Mouse (Mus musculus): ENCODE data around the gene Rarres2.

Gene Rarres2

GRCm38 (mm10) chr6:48572572-48573061 lies at the start of gene Rarres2:
Gene Rarres2, minus strand, starts transcription at chr6:48572789.
- no peak for DNase-seq

- DNase-seq = no peak
These were observed 47.4 kb upstream of the Rarres2 start for GRCm38 (mm10) chr6:48620031-48620430.

GRCm38 (mm10) chr6:48614756-48615155 lies 42.2 kb upstream of the Rarres2 start:
- no peak for DNase-seq

GRCm38 (mm10) chr6:48613464-48613863 lies 40.9 kb upstream of the Rarres2 start:
- no peak for DNase-seq

- no peak for DNase-seq
These were observed 38.1 kb upstream of the Rarres2 start for GRCm38 (mm10) chr6:48610657-48611056.

- DNase-seq = no peak
These were observed 36.9 kb upstream of the Rarres2 start for GRCm38 (mm10) chr6:48609512-48609911.

GRCm38 (mm10) chr6:48608124-48608523 lies 35.5 kb upstream of the Rarres2 start:
- no peak for DNase-seq

GRCm38 (mm10) chr6:48602080-48602741 lies 29.6 kb upstream of the Rarres2 start:
- no peak for DNase-seq

- peak; percentile 96 for DNase-seq
These were observed 28.9 kb upstream of the Rarres2 start, which contains the start of gene Zfp775 for GRCm38 (mm10) chr6:48601271-48602079. Gene Zfp775, plus strand, starts transcription at chr6:48602063.

GRCm38 (mm10) chr6:48600594-48600993 lies 28.0 kb upstream of the Rarres2 start:
- no peak for DNase-seq

GRCm38 (mm10) chr6:48597233-48597625 lies 24.6 kb upstream of the Rarres2 start:
- DNase-seq = no peak

GRCm38 (mm10) chr6:48596545-48597232 lies 24.1 kb upstream of the Rarres2 start:
- DNase-seq = no peak

GRCm38 (mm10) chr6:48595278-48595677 lies 22.7 kb upstream of the Rarres2 start:
- DNase-seq = no peak

GRCm38 (mm10) chr6:48594043-48594738 lies 21.6 kb upstream of the Rarres2 start:
- DNase-seq = no peak

GRCm38 (mm10) chr6:48593158-48594042 lies 20.8 kb upstream of the Rarres2 start, which contains the start of the genes Repin1 and Gm44965:
Gene Repin1, plus strand, starts transcription at chr6:48593883.
Gene Gm44965, plus strand, starts transcription at chr6:48593941.
- peak; percentile 94 for DNase-seq

GRCm38 (mm10) chr6:48591871-48592270 lies 19.3 kb upstream of the Rarres2 start:
- DNase-seq = no peak

- no peak for DNase-seq
These were observed 18.7 kb upstream of the Rarres2 start for GRCm38 (mm10) chr6:48591221-48591845.

GRCm38 (mm10) chr6:48589194-48589750 lies 16.7 kb upstream of the Rarres2 start, which contains the start of gene Gm45021:
Gene Gm45021, plus strand, starts transcription at chr6:48589610.
- no peak for DNase-seq

- no peak for DNase-seq
These were observed 9.4 kb upstream of the Rarres2 start for GRCm38 (mm10) chr6:48582037-48582436.

GRCm38 (mm10) chr6:48581257-48581656 lies 8.7 kb upstream of the Rarres2 start:
- no peak for DNase-seq

- DNase-seq = no peak
These were observed 6.6 kb upstream of the Rarres2 start for GRCm38 (mm10) chr6:48579215-48579648.
